Mouse (Mus musculus): Measurements from ENCODE around the gene Tcte1. TPM values are rescaled to one million over a fixed set of nuclear protein-coding genes. Genes with fewer than 3 reads are reported as not detected.

The Tcte1 gene
- not detected in 2 replicates for polyA plus RNA-seq (2015; fragmentation: Nextera tagmentation; extraction: Ambion mirVana)

GRCm38 (mm10) chr17:45523263-45523662 is at the start of gene Tcte1:
Gene Tcte1 (plus strand): TSS chr17:45523434.

GRCm38 (mm10) chr17:45474669-45475465 is 48.4 kb upstream of the Tcte1 start, which contains the start of gene Spats1:
Gene Spats1 (minus strand): TSS chr17:45475415.

GRCm38 (mm10) chr17:45506700-45507189 is 16.5 kb upstream of the Tcte1 start, which contains the start of gene Aars2:
Gene Aars2 (plus strand): TSS chr17:45506841.

DNA sequence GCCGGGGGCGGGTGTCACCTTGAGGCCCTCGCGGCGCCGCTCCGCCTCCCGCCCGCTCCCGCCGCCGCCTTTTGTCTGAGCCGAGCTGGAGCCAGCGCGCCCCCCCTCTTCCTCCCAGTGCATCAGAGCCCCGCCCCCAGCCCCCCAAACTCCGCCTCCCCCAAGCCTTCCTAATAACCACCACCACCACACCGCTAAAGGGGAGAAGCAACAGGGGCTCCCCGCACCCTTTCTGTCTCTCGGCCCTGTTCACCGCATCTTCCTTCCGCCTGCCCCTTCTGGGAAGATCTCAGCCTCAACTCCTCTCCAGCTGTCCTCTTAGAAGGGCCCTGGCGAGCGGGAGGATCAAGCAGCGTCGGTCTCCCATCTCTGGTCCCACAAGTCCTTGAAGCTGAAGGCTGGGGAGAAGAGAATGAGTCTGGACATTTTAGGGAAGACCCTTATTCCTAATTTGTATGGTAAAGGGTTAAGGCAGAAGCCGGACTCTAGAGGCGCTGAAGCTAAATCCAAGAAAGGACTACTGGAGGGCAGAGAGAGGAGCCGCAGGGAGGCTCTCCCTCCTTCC is 26.5 kb downstream of the Tcte1 start, which contains the start of gene Tmem151b:
Gene Tmem151b, minus strand, starts transcription at position 61 of the 565 bp plus-strand sequence.

DNA sequence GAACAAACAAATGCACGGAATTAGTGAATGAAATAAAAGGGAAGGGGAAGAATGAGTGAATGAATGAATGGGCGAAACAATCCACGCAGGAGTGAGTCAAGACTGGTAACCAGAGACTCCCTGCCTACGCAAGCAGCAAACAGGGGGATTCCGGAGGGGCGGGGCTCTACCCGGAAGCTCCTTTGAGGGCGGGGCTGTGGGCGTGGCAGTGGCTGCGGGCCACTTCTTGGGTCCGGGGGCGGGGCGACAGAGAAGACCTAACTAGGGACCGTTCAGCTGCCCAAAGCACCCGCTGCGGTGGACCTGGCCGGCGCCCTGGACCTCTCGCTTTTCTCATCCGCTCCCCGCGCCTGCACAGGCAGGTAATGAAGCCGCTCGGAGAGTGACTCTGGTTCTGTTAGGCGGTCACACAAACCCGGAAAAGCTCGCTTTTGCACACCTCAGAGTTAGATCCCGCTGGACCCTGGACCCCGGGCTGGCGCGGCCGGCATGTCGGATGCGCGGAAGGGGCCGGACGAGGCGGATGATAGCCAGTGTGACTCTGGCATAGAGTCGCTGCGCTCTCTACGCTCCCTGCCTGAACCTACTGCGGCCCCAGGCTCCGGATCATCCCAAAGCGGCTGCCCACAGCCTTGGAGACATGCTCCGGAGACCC is 32.3 kb downstream of the Tcte1 start, which contains the start of gene Nfkbie:
Gene Nfkbie, plus strand, starts transcription at position 252 of the 655 bp plus-strand sequence.

DNA sequence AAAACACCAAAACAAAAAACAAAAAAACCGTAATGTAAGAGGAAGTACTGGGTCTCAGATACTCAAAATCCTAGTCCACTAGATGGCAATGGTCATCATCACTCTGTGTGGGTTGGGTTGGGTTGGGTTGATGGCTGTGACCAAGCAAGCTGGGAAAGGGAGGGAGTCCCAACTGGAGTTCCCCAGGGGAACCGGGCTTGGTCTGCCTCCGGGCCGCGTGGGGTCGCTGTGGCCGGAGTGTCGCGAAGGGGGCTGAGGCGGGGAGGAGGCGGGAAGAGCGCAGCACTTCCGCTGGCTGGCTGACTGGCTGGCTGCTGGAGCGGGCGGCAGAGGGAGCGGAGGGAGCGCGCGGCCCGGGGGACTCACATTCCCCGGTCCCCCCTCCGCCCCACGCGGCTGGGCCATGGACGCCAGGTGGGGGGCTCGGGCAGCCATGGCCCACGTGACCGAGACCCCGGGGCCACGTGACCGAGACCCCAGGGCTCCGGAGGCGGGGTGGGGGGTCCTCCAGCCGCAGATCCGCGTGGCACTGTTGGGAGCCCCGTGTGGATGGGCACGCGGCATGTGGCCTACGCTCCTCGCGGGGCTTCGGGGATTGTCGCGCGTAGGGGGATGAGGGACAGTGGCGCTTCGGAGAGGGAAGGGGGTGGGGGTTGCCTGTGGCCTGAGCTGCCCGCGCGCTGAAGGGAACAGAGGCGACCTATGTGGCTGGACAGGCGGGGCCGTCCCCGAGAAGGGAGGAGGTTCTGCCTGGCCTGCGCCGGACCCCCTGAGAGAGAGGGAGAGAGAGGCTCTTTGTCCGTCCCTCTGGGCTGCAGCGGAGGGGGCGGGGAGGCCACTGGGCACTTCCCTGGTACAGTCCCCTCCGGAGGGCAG is 40.7 kb downstream of the Tcte1 start, which contains the start of gene Slc35b2:
Gene Slc35b2, plus strand, starts transcription at position 220 of the 876 bp plus-strand sequence.

DNA sequence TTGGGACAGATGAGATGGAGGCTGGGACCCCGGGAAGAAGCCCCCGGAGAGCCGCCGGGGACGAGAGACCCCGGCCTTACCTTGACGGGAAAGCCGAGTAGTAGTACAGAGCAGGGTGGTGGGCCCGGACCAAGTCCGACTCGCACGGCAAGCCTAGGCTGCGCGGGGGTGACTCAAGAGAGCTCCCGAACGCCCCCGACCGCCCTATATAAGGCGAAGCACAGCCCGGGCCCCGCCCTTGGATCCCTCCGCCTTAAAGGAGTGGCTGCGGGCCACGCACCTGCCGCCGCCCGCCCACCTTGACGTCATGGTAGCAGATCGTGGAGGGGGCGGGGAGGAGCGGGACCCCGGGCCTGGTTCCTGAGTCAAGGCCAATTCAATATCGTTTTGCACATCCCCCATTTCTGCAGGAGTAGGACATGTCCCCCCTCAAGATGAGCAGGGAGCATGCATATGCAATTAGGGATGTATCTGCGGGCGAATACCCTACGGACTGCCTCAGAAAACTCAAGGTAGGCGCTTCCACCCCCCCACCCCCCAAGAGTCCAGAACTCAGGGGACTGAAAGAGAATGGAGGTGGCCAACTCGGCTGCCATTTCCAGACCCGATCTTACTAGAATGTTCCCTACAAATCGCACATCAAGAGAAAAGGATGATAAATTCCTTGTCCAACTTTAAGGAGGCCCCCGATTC is 50.0 kb downstream of the Tcte1 start, which contains the start of gene Hsp90ab1:
Gene Hsp90ab1, minus strand, starts transcription at position 185 of the 693 bp plus-strand sequence.

Other genes starting within 250 kb of the Tcte1 start
- 30.5 and 31.3 TPM in 2 replicates for gene Cdc5l, start 89.7 kb upstream of the Tcte1 start, polyA plus RNA-seq (2015; fragmentation: Nextera tagmentation; extraction: Ambion mirVana)
- gene Spats1, start 48.0 kb upstream of the Tcte1 start, polyA plus RNA-seq (2015; fragmentation: Nextera tagmentation; extraction: Ambion mirVana) = 0.27 TPM in 1 of 2 replicates, not detected in the other
- 7.2 and 7.8 TPM in 2 replicates for gene Aars2, start 16.6 kb upstream of the Tcte1 start, polyA plus RNA-seq (2015; fragmentation: Nextera tagmentation; extraction: Ambion mirVana)
- gene Tmem151b, start 26.2 kb downstream of the Tcte1 start, polyA plus RNA-seq (2015; fragmentation: Nextera tagmentation; extraction: Ambion mirVana) = 0.05 and 0.06 TPM in 2 replicates
- 2.5 and 2.8 TPM in 2 replicates for gene Nfkbie, start 32.3 kb downstream of the Tcte1 start, polyA plus RNA-seq (2015; fragmentation: Nextera tagmentation; extraction: Ambion mirVana)
- 66.6 and 73.4 TPM in 2 replicates for gene Slc35b2, start 40.4 kb downstream of the Tcte1 start, polyA plus RNA-seq (2015; fragmentation: Nextera tagmentation; extraction: Ambion mirVana)
- 712 and 744 TPM in 2 replicates for gene Hsp90ab1, start 49.8 kb downstream of the Tcte1 start, polyA plus RNA-seq (2015; fragmentation: Nextera tagmentation; extraction: Ambion mirVana)
- gene Slc29a1, start 76.2 kb downstream of the Tcte1 start, polyA plus RNA-seq (2015; fragmentation: Nextera tagmentation; extraction: Ambion mirVana) = 133 and 148 TPM in 2 replicates
- gene Mymx, start 78.7 kb downstream of the Tcte1 start, polyA plus RNA-seq (2015; fragmentation: Nextera tagmentation; extraction: Ambion mirVana) = 75.3 and 79.2 TPM in 2 replicates
- gene Capn11, start 135.9 kb downstream of the Tcte1 start, polyA plus RNA-seq (2015; fragmentation: Nextera tagmentation; extraction: Ambion mirVana) = 0.06 TPM in 1 of 2 replicates, not detected in the other
- gene Mrpl14, start 162.9 kb downstream of the Tcte1 start, polyA plus RNA-seq (2015; fragmentation: Nextera tagmentation; extraction: Ambion mirVana) = 128 and 135 TPM in 2 replicates
- gene Tmem63b, start 163.5 kb downstream of the Tcte1 start, polyA plus RNA-seq (2015; fragmentation: Nextera tagmentation; extraction: Ambion mirVana) = 19.8 and 21.0 TPM in 2 replicates
- not detected in 2 replicates for gene 1600014C23Rik, start 210.4 kb downstream of the Tcte1 start, polyA plus RNA-seq (2015; fragmentation: Nextera tagmentation; extraction: Ambion mirVana)

All from skeletal muscle tissue, postnatal 0 days (tissue).